Mouse (Mus musculus): ENCODE results near the gene Hck. TPM values are rescaled to one million over a fixed set of nuclear protein-coding genes. Genes with fewer than 3 reads are reported as not detected.

Gene Hck
- polyA plus RNA-seq (2014; fragmentation: Nextera tagmentation; extraction: Ambion mirVana): 1.2 and 1.9 TPM in 2 replicates

- DNase-seq (ENCODE audit: low spot score) (peak; percentile 37), ATAC-seq (peak; percentile 60)
- H3K4me3 ChIP-seq (ENCODE audit: low read depth, low read length): peak within 1 kb of the TSS; percentile 30
- 4% methylated on average over 52 of the region's 52 CpGs for WGBS
- peak within 1 kb of the TSS; percentile 49; the same call in 1 of the 2 replicates for H3K9ac ChIP-seq (ENCODE audit: low read length)
- no peaks in the 10 kb centered on the region for H3K9me3 ChIP-seq (replicated peaks; ENCODE audit: control insufficient read depth, low read length)
- no peak within 1 kb of the TSS for H3K27ac ChIP-seq (ENCODE audit: low read depth, low read length)
- H3K27me3 ChIP-seq (replicated peaks; ENCODE audit: control insufficient read depth, insufficient read depth, low read length): peaks cover 24% of the 10 kb centered on the region
- no peaks in the 10 kb centered on the region for H3K36me3 ChIP-seq (ENCODE audit: control insufficient read depth, insufficient read depth, low read length)
- peak within 1 kb of the TSS; percentile 63 for H3K4me2 ChIP-seq (ENCODE audit: low read length)
- H3K4me1 ChIP-seq (ENCODE audit: control insufficient read depth, insufficient read depth, low read length): no peaks in the 10 kb centered on the region
Measured at GRCm38 (mm10) chr2:153108313-153109264, at the start of gene Hck. Hck (plus strand) TSS chr2:153108468.

- no peak for ATAC-seq
- Histone ChIP-seq H3K9me3 (replicated peaks; ENCODE audit: control insufficient read depth, low read length) (no peaks in the 10 kb centered on the region), H3K9ac (ENCODE audit: low read length) (no peak overlapping the region), H3K36me3 (ENCODE audit: control insufficient read depth, insufficient read depth, low read length) (0 out of 2 replicates have a peak, but pooled peaks cover 3% of the 10 kb centered on the region), H3K4me1 (ENCODE audit: control insufficient read depth, insufficient read depth, low read length) (no peaks in the 10 kb centered on the region), H3K27ac (ENCODE audit: low read depth, low read length) (no peak overlapping the region), H3K4me3 (ENCODE audit: low read depth, low read length) (no peak overlapping the region), H3K4me2 (ENCODE audit: low read length) (no peak overlapping the region), H3K27me3 (replicated peaks; ENCODE audit: control insufficient read depth, insufficient read depth, low read length) (no peaks in the 10 kb centered on the region)
- no peak for DNase-seq (ENCODE audit: low spot score)
- 90% methylated on average over 7 of the region's 7 CpGs for WGBS
Measured at GRCm38 (mm10) chr2:153060216-153060615, 48.1 kb upstream of the Hck start.

GRCm38 (mm10) chr2:153063394-153063793 is 44.9 kb upstream of the Hck start:
- Histone ChIP-seq H3K4me2 (ENCODE audit: low read length) (no peak overlapping the region), H3K4me1 (ENCODE audit: control insufficient read depth, insufficient read depth, low read length) (no peaks in the 10 kb centered on the region), H3K27me3 (replicated peaks; ENCODE audit: control insufficient read depth, insufficient read depth, low read length) (0 out of 2 replicates have a peak, but pooled peaks cover 2% of the 10 kb centered on the region), H3K4me3 (ENCODE audit: low read depth, low read length) (no peak overlapping the region), H3K27ac (ENCODE audit: low read depth, low read length) (peak overlapping the region; percentile 29; the same call in 1 of the 2 replicates), H3K9ac (ENCODE audit: low read length) (no peak overlapping the region), H3K36me3 (ENCODE audit: control insufficient read depth, insufficient read depth, low read length) (no peaks in the 10 kb centered on the region), H3K9me3 (replicated peaks; ENCODE audit: control insufficient read depth, low read length) (no peaks in the 10 kb centered on the region)
- WGBS: 52% methylated on average over 3 of the region's 3 CpGs
- DNase-seq (ENCODE audit: low spot score): peak; percentile 51
- peak; percentile 23; the same call in 1 of the 2 replicates for ATAC-seq

- ATAC-seq (no peak), DNase-seq (ENCODE audit: low spot score) (no peak)
- WGBS: 69% methylated on average over 9 of the region's 9 CpGs
- Histone ChIP-seq H3K36me3 (ENCODE audit: control insufficient read depth, insufficient read depth, low read length) (no peaks in the 10 kb centered on the region), H3K4me1 (ENCODE audit: control insufficient read depth, insufficient read depth, low read length) (no peaks in the 10 kb centered on the region), H3K27ac (ENCODE audit: low read depth, low read length) (0 out of 2 replicates have a peak overlapping the region, but pooled peaks have one; percentile 29), H3K4me3 (ENCODE audit: low read depth, low read length) (no peak overlapping the region), H3K27me3 (replicated peaks; ENCODE audit: control insufficient read depth, insufficient read depth, low read length) (0 out of 2 replicates have a peak, but pooled peaks cover 4% of the 10 kb centered on the region), H3K9me3 (replicated peaks; ENCODE audit: control insufficient read depth, low read length) (no peaks in the 10 kb centered on the region), H3K4me2 (ENCODE audit: low read length) (no peak overlapping the region), H3K9ac (ENCODE audit: low read length) (no peak overlapping the region)
Measured at GRCm38 (mm10) chr2:153064190-153064970, 43.9 kb upstream of the Hck start.

GRCm38 (mm10) chr2:153065747-153066508 is 42.3 kb upstream of the Hck start, which contains the start of gene Ccm2l:
Ccm2l (plus strand) TSS chr2:153065955.
- H3K27ac ChIP-seq (ENCODE audit: low read depth, low read length): no peak within 1 kb of the TSS
- DNase-seq (ENCODE audit: low spot score) (no peak), ATAC-seq (no peak)

GRCm38 (mm10) chr2:153066991-153067390 is 41.3 kb upstream of the Hck start:
- no peak for ATAC-seq
- peaks cover 24% of the 10 kb centered on the region for H3K27me3 ChIP-seq (replicated peaks; ENCODE audit: control insufficient read depth, insufficient read depth, low read length)
- peaks cover 6% of the 10 kb centered on the region for H3K4me1 ChIP-seq (ENCODE audit: control insufficient read depth, insufficient read depth, low read length)
- no peaks in the 10 kb centered on the region for H3K36me3 ChIP-seq (ENCODE audit: control insufficient read depth, insufficient read depth, low read length)
- 46% methylated on average over 6 of the region's 6 CpGs for WGBS
- H3K27ac ChIP-seq (ENCODE audit: low read depth, low read length): no peak overlapping the region
- no peak overlapping the region for H3K9ac ChIP-seq (ENCODE audit: low read length)
- H3K4me3 ChIP-seq (ENCODE audit: low read depth, low read length): no peak overlapping the region
- no peaks in the 10 kb centered on the region for H3K9me3 ChIP-seq (replicated peaks; ENCODE audit: control insufficient read depth, low read length)
- no peak for DNase-seq (ENCODE audit: low spot score)
- H3K4me2 ChIP-seq (ENCODE audit: low read length): no peak overlapping the region

More at GRCm38 (mm10) chr2:153065747-153066508, 42.3 kb upstream of the Hck start, which contains the start of gene Ccm2l:
- H3K9me3 ChIP-seq (replicated peaks; ENCODE audit: control insufficient read depth, low read length): no peaks in the 10 kb centered on the region
- no peak within 1 kb of the TSS for H3K4me3 ChIP-seq (ENCODE audit: low read depth, low read length)
- H3K27me3 ChIP-seq (replicated peaks; ENCODE audit: control insufficient read depth, insufficient read depth, low read length): peaks cover 14% of the 10 kb centered on the region
- no peaks in the 10 kb centered on the region for H3K4me1 ChIP-seq (ENCODE audit: control insufficient read depth, insufficient read depth, low read length)
- H3K4me2 ChIP-seq (ENCODE audit: low read length): no peak within 1 kb of the TSS
- no peaks in the 10 kb centered on the region for H3K36me3 ChIP-seq (ENCODE audit: control insufficient read depth, insufficient read depth, low read length)
- H3K9ac ChIP-seq (ENCODE audit: low read length): no peak within 1 kb of the TSS
- 55% methylated on average over 12 of the region's 12 CpGs for WGBS

- H3K9me3 ChIP-seq (replicated peaks; ENCODE audit: control insufficient read depth, low read length): no peaks in the 10 kb centered on the region
- no peak; the same call in 1 of the 2 replicates for ATAC-seq
- WGBS: 6% methylated on average over 23 of the region's 23 CpGs
- peak; percentile 37 for DNase-seq (ENCODE audit: low spot score)
- H3K4me1 ChIP-seq (ENCODE audit: control insufficient read depth, insufficient read depth, low read length): peaks cover 6% of the 10 kb centered on the region
- no peaks in the 10 kb centered on the region for H3K36me3 ChIP-seq (ENCODE audit: control insufficient read depth, insufficient read depth, low read length)
- H3K27me3 ChIP-seq (replicated peaks; ENCODE audit: control insufficient read depth, insufficient read depth, low read length): peaks cover 37% of the 10 kb centered on the region
- H3K4me2 ChIP-seq (ENCODE audit: low read length): no peak overlapping the region
- H3K27ac ChIP-seq (ENCODE audit: low read depth, low read length): no peak overlapping the region
- no peak overlapping the region for H3K9ac ChIP-seq (ENCODE audit: low read length)
- H3K4me3 ChIP-seq (ENCODE audit: low read depth, low read length): no peak overlapping the region
Measured at GRCm38 (mm10) chr2:153070762-153071490, 37.3 kb upstream of the Hck start.
